29 mouse cellular contexts compared by ENCODE assay signal in genomic region chr12:98994366-98994765, GRCm38 (mm10).
DNase-seq lines count a peak whose midpoint lies in the region; ATAC-seq and TF ChIP-seq lines count a peak whose summit lies in the region.
"Had no signal": no experiment of that assay in that cellular context is flagged by ENCODE, and none has a peak within 500 bp of the region (broad histone marks: within the 10 kb centered on the region; RNA-seq: fewer than 3 reads in every experiment).

No protein-coding gene starts in this region.

- H3K4me1 ChIP-seq in heart, embryonic 11.5 days (ENCODE audit: control insufficient read depth, insufficient read depth, low read length), result no peaks in the 10 kb centered on the region
- H3K4me1 ChIP-seq: embryonic facial prominence, embryonic 13.5 days; heart, embryonic 12.5 days; heart, embryonic 15.5 days; intestine, embryonic 15.5 days had no signal

- no peak overlapping the region for H3K27ac ChIP-seq in heart, embryonic 11.5 days (ENCODE audit: low read depth, low read length)
- H3K27ac ChIP-seq: embryonic facial prominence, embryonic 10.5 days; embryonic facial prominence, embryonic 13.5 days; forebrain, embryonic 10.5 days; forebrain, embryonic 13.5 days; heart, embryonic 15.5 days; hindbrain, embryonic 10.5 days; hindbrain, embryonic 13.5 days; intestine, embryonic 15.5 days had no signal

- no peaks in the 10 kb centered on the region for H3K27me3 ChIP-seq in heart, embryonic 11.5 days (ENCODE audit: control insufficient read depth, insufficient read depth, low read length)
- H3K27me3 ChIP-seq in C2C12 (ENCODE audit: control insufficient read depth, insufficient read depth, insufficient read length), result no peaks in the 10 kb centered on the region
- H3K27me3 ChIP-seq: embryonic facial prominence, embryonic 13.5 days; forebrain, embryonic 13.5 days; heart, embryonic 12.5 days; heart, embryonic 15.5 days; hindbrain, embryonic 13.5 days; intestine, embryonic 15.5 days; Patski had no signal

- H3K9ac ChIP-seq in heart, embryonic 11.5 days (ENCODE audit: low read depth, low read length), result no peak overlapping the region
- H3K9ac ChIP-seq: embryonic facial prominence, embryonic 13.5 days; forebrain, embryonic 13.5 days; forebrain, postnatal 0 days; heart, embryonic 12.5 days; heart, embryonic 15.5 days; hindbrain, embryonic 13.5 days; intestine, embryonic 15.5 days had no signal

- H3K36me3 ChIP-seq in heart, embryonic 11.5 days (ENCODE audit: control insufficient read depth, insufficient read depth, low read length), result no peaks in the 10 kb centered on the region
- no peaks in the 10 kb centered on the region for H3K36me3 ChIP-seq in C2C12 (ENCODE audit: control insufficient read depth, insufficient read depth)
- H3K36me3 ChIP-seq: embryonic facial prominence, embryonic 10.5 days; embryonic facial prominence, embryonic 13.5 days; forebrain, embryonic 10.5 days; heart, embryonic 12.5 days; heart, embryonic 15.5 days; hindbrain, embryonic 10.5 days; hindbrain, embryonic 13.5 days; intestine, embryonic 15.5 days had no signal

- 77% methylated on average over 3 of the region's 3 CpGs for WGBS in heart, embryonic 11.5 days (ENCODE audit: insufficient replicate concordance)

- no peak overlapping the region for H3ac ChIP-seq in C2C12 (ENCODE audit: control insufficient read depth, insufficient read length, low read depth)

- peak; percentile 35 for DNase-seq in heart, adult 11 months
- DNase-seq in gonadal fat pad, adult 2 months (ENCODE audit: low read depth), result peak; percentile 8
- no peak for DNase-seq in gastrocnemius, postnatal 36 days
- DNase-seq in cerebellum, postnatal 4 days (ENCODE audit: low spot score in 2 of 2), result no peak
- DNase-seq: adrenal gland, postnatal 10 days; cerebellum, adult 11 months; cerebellum, adult 2 months; cerebellum, adult 9-11 months; cerebellum, postnatal 25 days; embryo, embryonic 11 days; forebrain, postnatal 0 days; gastrocnemius, postnatal 14 days; heart, postnatal 10 days; heart, postnatal 36 days; kidney, adult 18-20 months had no signal

- intact Hi-C loops in gastrocnemius, postnatal 36 days (cut with DNase I), result no loop called here

- H3K79me3 ChIP-seq in C2C12 (ENCODE audit: low read depth), result no peaks in the 10 kb centered on the region

- no peak overlapping the region for H3K4me3 ChIP-seq in heart, embryonic 11.5 days (ENCODE audit: low read depth, low read length)
- H3K4me3 ChIP-seq in C2C12 (ENCODE audit: insufficient read depth, poor library complexity, severe bottlenecking), result no peak overlapping the region
- H3K4me3 ChIP-seq: embryonic facial prominence, embryonic 10.5 days; embryonic facial prominence, embryonic 13.5 days; forebrain, embryonic 10.5 days; forebrain, embryonic 13.5 days; gastrocnemius, adult 2 months; heart, embryonic 12.5 days; heart, embryonic 15.5 days; hindbrain, embryonic 10.5 days; hindbrain, embryonic 13.5 days; intestine, embryonic 15.5 days had no signal

- no peak for TF ChIP-seq CTCF in C2C12 (IDR thresholded peaks at IDR 0.05; ENCODE audit: control insufficient read depth, insufficient read depth, insufficient read length)

- no peaks in the 10 kb centered on the region for H3K9me3 ChIP-seq in heart, embryonic 11.5 days (replicated peaks; ENCODE audit: control insufficient read depth, low read length)
- H3K9me3 ChIP-seq: embryonic facial prominence, embryonic 10.5 days; embryonic facial prominence, embryonic 13.5 days; forebrain, embryonic 10.5 days; forebrain, embryonic 13.5 days; heart, embryonic 12.5 days; heart, embryonic 15.5 days; hindbrain, embryonic 10.5 days; hindbrain, embryonic 13.5 days; intestine, embryonic 15.5 days had no signal

- no peaks in the 10 kb centered on the region for H3K79me2 ChIP-seq in C2C12 (ENCODE audit: control insufficient read depth, insufficient read depth)

- ATAC-seq in heart, embryonic 11.5 days (replicated peaks; ENCODE audit: insufficient number of reproducible peaks, low FRiP score, low TSS enrichment), result no peak
- ATAC-seq: forebrain, embryonic 13.5 days; forebrain, postnatal 0 days; hindbrain, embryonic 16.5 days; intestine, embryonic 15.5 days; Patski had no signal

- H3K4me2 ChIP-seq in heart, embryonic 11.5 days, result no peak overlapping the region
- H3K4me2 ChIP-seq: embryonic facial prominence, embryonic 13.5 days; forebrain, embryonic 13.5 days; heart, embryonic 12.5 days; heart, embryonic 15.5 days; hindbrain, embryonic 13.5 days; intestine, embryonic 15.5 days had no signal

TF ChIP-seq in C2C12, 6 proteins besides CTCF, POLR2A, EP300 and RAD21:
- TF ChIP-seq CEBPB (IDR thresholded peaks at IDR 0.05; ENCODE audit: low read depth), result peak; percentile 35
- TF ChIP-seq MAX (IDR thresholded peaks at IDR 0.05), result peak; percentile 20
- no peak for TF ChIP-seq MYOG (IDR thresholded peaks at IDR 0.05; ENCODE audit: control insufficient read depth, extremely low read depth, insufficient read length)
- no peak for TF ChIP-seq FOSL1 (IDR thresholded peaks at IDR 0.05; ENCODE audit: insufficient read depth, low read length, poor library complexity, severe bottlenecking)
- peak; percentile 60 for TF ChIP-seq MYOD1 (IDR thresholded peaks at IDR 0.05; ENCODE audit: control insufficient read depth, insufficient read length, low read depth)

Comparison
In these comparisons a context has a peak if more than half of its experiments do, and no peak if none do; other contexts are left out.
1. DNase-seq: peak in heart, adult 11 months (single experiment) and gonadal fat pad, adult 2 months (single experiment); none in gastrocnemius, postnatal 36 days (0 of 2) and cerebellum, postnatal 4 days (0 of 2).